Mouse (Mus musculus) cortical plate, adult 2 months (tissue): ENCODE measurements around the gene Naglu.

Experiments
- CTCF ChIP-seq: fragments of 200-500 bp; IDR thresholded peaks from 2 replicates; pipeline ENCODE4 v1.5.1; 2011; ENCODE audit warnings: mild to moderate bottlenecking, control low read depth, low read length; ENCODE audit not compliant: insufficient read depth; ENCODE audit errors: extremely low read depth
- POLR2A ChIP-seq: fragments of 200-500 bp; IDR thresholded peaks from 2 replicates; pipeline ENCODE4 v1.6.1; 2011; ENCODE audit warnings: mild to moderate bottlenecking, low read length, control low read depth; ENCODE audit not compliant: insufficient read depth; ENCODE audit errors: extremely low read depth

DNA sequence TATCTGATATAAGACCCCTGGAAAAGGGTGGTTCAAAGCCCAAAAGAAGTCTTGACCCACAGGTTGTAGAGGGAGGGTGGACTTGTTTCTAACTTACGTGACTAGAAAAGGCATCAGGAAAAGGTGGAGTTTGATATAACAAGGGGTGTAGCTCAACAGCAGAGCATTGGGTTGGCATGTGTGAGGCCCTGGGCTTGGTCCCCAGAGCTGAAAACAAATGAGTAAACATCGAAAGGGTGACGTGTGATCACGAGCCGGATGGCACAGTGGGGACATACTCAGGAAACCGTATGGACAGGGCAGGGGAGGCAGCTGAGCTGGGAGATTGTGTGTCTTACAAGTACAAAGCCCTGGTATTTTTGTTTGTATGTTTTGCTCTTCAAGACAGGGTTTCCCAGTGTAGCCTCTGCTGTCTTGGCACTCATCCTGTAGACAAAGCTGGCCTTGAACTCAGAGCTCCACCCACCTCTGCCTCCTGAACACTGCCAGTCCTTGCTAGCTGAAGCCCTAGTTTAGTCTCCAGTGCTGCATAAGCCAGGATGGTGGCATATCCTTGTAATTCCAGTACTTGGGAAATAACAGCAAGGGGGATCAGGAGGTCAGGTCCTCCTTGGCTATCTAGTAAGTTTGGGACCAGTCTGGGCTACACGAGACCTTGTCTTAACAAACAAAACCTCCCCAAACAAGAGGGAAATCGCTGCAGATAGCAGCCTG is 35.0 kb upstream of the Naglu start:
- TF ChIP-seq POLR2A (no peak), CTCF (no peak)
